Mouse (Mus musculus): ENCODE measurements around the gene Eaf2. TPM values are rescaled to one million over a fixed set of nuclear protein-coding genes. Genes with fewer than 3 reads are reported as not detected.

Gene Eaf2
- 0.50 and 0.66 TPM in 2 replicates for polyA plus RNA-seq (2015; fragmentation: Nextera tagmentation; extraction: Ambion mirVana)

DNA sequence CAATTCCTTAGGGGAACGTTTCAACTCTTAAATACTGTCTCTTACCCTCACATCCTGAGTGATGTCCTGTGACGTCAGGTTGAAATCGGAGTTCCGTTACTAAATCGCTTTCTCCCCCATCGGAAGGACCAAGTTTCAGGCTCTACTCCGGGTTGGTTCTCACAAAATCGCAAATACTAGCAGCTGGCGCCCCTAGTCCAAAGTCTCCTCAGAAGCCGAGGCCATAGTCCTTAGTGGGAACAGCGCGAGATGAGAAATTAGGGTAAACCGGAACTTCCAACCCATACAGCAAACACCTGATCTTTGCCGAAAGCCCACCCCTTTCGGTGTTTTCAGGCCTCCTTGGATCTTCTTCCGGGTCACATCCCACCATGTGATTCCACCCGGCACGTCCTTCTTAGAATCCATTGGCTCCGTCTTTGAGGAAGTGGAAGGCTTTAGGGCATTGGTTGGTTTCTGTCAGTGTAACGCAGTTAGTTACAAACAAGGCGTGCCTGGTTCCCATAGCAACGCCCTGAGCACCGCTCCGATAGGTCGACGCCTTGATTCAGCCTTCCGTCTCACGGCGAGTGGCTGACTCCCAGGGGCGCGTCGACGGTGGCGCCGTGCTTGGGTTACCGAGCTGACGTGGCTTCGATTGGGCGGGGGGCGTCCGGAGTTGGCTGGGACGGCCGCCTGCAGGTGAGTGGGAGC lies at the start of gene Eaf2, which contains the start of gene Golgb1:
TSS of gene Eaf2 (minus strand) at position 421 of the 693 bp plus-strand sequence.
TSS of gene Golgb1 (plus strand) at position 558 of the 693 bp plus-strand sequence.
- no peaks in the 10 kb centered on the region for H3K27me3 ChIP-seq (replicated peaks; ENCODE audit: control insufficient read depth, insufficient read depth, low read length)
- peak; percentile 100 for ATAC-seq
- under 1% methylated on average over 43 of the region's 43 CpGs for WGBS

DNA sequence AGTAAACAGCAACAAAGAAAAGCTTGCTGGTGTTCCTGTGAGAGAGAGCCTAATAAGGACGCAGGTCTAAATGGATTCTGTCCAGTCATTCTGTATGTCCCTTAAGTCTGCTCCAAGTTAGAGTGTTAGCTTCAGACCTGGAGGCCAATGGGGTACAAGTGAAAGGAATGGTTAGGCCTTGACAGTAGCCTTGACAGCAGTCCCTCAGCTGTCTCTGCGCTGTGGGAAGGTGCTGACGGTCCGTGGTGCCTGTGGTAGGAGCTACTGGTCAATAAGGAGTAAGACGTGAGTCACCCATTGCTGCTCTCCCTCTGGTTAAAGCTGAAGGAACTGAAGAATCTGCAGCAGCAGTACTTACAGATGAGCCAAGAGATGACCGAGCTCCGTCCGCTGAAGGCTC lies 49.5 kb upstream of the Eaf2 start:
- peaks cover 42% of the 10 kb centered on the region for H3K36me3 ChIP-seq (ENCODE audit: control insufficient read depth, insufficient read depth, low read length)

More for the DNA sequence above, at the start of gene Eaf2, which contains the start of gene Golgb1:
- H3K9ac ChIP-seq (ENCODE audit: low read depth, low read length): peak within 1 kb of the TSS; percentile 86
- H3K36me3 ChIP-seq (ENCODE audit: control insufficient read depth, insufficient read depth, low read length): peaks cover 10% of the 10 kb centered on the region
- peak within 1 kb of the TSS; percentile 87 for H3K4me2 ChIP-seq (ENCODE audit: low read length)
- H3K9me3 ChIP-seq (ENCODE audit: control insufficient read depth, low read length): no peaks in the 10 kb centered on the region
- peaks cover 17% of the 10 kb centered on the region for H3K4me1 ChIP-seq (ENCODE audit: control insufficient read depth, insufficient read depth, low read depth, low read length)
- H3K27ac ChIP-seq (ENCODE audit: low read depth, low read length): peak within 1 kb of the TSS; percentile 82
- H3K4me3 ChIP-seq (ENCODE audit: low read length): peak within 1 kb of the TSS; percentile 93

DNA sequence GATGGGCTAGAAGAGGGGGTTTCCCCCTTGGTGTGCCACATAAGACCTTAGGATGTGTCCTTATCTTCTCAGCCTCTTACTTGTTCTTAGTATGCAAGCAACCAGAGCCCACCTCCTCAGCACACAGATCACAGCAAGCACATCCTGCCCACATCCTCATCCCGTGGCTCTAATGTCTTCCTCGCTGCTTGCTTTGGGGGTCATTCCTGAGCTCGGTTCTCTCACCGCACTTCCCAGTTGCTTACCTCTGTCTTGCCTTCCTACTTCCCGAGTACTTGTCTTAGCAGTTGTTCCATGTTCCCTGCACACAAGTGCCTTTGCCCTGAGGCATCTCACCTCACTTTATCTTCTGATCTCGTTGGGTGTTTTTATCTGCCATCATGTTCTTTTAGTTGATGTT lies 47.2 kb upstream of the Eaf2 start:
- no peak for ATAC-seq
- 93% methylated on average over 6 of the region's 6 CpGs for WGBS
- Histone ChIP-seq H3K9me3 (ENCODE audit: control insufficient read depth, low read length) (no peaks in the 10 kb centered on the region), H3K4me3 (ENCODE audit: low read length) (no peak overlapping the region), H3K27ac (ENCODE audit: low read depth, low read length) (no peak overlapping the region), H3K27me3 (replicated peaks; ENCODE audit: control insufficient read depth, insufficient read depth, low read length) (no peaks in the 10 kb centered on the region), H3K9ac (ENCODE audit: low read depth, low read length) (no peak overlapping the region), H3K36me3 (ENCODE audit: control insufficient read depth, insufficient read depth, low read length) (peaks cover 40% of the 10 kb centered on the region), H3K4me1 (ENCODE audit: control insufficient read depth, insufficient read depth, low read depth, low read length) (no peaks in the 10 kb centered on the region), H3K4me2 (ENCODE audit: low read length) (no peak overlapping the region)

More for the DNA sequence above, 49.5 kb upstream of the Eaf2 start:
- Histone ChIP-seq H3K9me3 (ENCODE audit: control insufficient read depth, low read length) (no peaks in the 10 kb centered on the region), H3K9ac (ENCODE audit: low read depth, low read length) (no peak overlapping the region), H3K4me3 (ENCODE audit: low read length) (no peak overlapping the region), H3K27me3 (replicated peaks; ENCODE audit: control insufficient read depth, insufficient read depth, low read length) (no peaks in the 10 kb centered on the region), H3K27ac (ENCODE audit: low read depth, low read length) (no peak overlapping the region), H3K4me2 (ENCODE audit: low read length) (no peak overlapping the region), H3K4me1 (ENCODE audit: control insufficient read depth, insufficient read depth, low read depth, low read length) (no peaks in the 10 kb centered on the region)
- no peak for ATAC-seq
- WGBS: 96% methylated on average over 8 of the region's 8 CpGs

DNA sequence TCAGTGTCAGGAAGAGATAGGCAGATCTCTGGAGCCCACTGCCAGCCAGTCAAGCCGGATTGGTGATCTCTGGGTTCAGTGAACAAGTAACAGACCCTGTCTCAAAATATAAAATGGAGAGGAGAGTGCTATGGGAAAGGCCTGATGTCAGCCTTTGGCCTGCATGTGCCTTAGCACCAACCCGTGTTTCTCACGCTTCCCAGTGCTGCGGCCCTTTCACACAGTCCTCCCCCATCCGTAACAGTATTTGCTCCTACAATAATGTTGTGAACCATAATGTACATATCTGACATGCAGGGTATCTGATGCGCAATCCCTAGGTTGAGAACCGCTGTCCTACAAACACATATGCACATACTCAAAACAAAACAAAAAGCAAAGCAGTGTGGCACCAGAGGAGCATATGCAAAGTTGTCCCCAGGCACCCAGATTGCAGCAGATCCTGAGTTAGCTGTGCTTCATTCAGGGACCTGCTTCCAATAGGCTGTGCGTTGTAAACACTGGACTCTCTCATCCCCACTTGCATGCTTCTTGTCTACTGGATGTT lies 46.3 kb upstream of the Eaf2 start:
- Histone ChIP-seq H3K36me3 (ENCODE audit: control insufficient read depth, insufficient read depth, low read length) (peaks cover 36% of the 10 kb centered on the region), H3K4me1 (ENCODE audit: control insufficient read depth, insufficient read depth, low read depth, low read length) (no peaks in the 10 kb centered on the region), H3K27ac (ENCODE audit: low read depth, low read length) (no peak overlapping the region), H3K9me3 (ENCODE audit: control insufficient read depth, low read length) (no peaks in the 10 kb centered on the region), H3K4me2 (ENCODE audit: low read length) (no peak overlapping the region), H3K9ac (ENCODE audit: low read depth, low read length) (no peak overlapping the region), H3K4me3 (ENCODE audit: low read length) (no peak overlapping the region), H3K27me3 (replicated peaks; ENCODE audit: control insufficient read depth, insufficient read depth, low read length) (no peaks in the 10 kb centered on the region)
- no peak for ATAC-seq
- 93% methylated on average over 8 of the region's 8 CpGs for WGBS

DNA sequence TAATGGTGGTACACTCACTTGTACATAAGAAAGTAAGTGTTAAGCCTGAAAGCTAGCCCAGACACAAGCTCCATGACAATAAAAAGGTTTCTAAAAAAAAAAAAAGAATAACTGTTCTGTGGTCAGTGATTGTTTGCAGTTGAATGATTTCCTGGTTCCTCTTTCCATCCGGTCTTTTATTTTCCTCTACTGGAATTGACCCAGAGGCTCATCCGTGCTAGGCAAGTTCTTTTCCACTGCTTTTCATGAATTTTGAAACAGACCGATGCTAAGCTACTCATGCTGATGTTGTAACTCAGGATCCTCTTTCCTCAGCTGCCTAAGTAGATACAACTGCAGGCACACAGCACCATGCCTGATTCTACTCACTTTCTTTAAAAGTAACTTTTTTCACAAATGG lies 45.6 kb upstream of the Eaf2 start:
- H3K9ac ChIP-seq (ENCODE audit: low read depth, low read length): no peak overlapping the region
- no peak overlapping the region for H3K4me2 ChIP-seq (ENCODE audit: low read length)
- H3K27me3 ChIP-seq (replicated peaks; ENCODE audit: control insufficient read depth, insufficient read depth, low read length): no peaks in the 10 kb centered on the region
- no peak for ATAC-seq
- H3K4me1 ChIP-seq (ENCODE audit: control insufficient read depth, insufficient read depth, low read depth, low read length): no peaks in the 10 kb centered on the region
- no peak overlapping the region for H3K27ac ChIP-seq (ENCODE audit: low read depth, low read length)
- H3K36me3 ChIP-seq (ENCODE audit: control insufficient read depth, insufficient read depth, low read length): peaks cover 32% of the 10 kb centered on the region
- no peaks in the 10 kb centered on the region for H3K9me3 ChIP-seq (ENCODE audit: control insufficient read depth, low read length)
- no peak overlapping the region for H3K4me3 ChIP-seq (ENCODE audit: low read length)
- 89% methylated on average over 3 of the region's 3 CpGs for WGBS

DNA sequence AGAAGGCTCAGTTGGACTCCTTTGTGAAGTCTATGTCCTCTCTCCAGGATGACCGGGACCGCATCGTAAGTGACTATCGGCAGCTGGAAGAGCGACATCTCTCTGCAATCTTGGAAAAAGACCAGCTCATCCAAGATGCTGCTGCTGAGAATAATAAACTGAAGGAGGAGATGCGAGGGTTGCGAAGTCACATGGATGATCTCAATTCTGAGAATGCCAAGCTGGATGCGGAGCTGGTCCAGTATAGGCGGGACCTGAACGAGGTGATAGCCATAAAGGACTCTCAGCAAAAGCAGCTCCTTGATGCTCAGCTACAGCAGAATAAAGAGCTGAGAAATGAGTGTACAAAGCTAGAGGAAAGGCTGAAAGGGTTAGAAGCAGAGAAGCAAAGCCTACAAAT lies 43.7 kb upstream of the Eaf2 start:
- Histone ChIP-seq H3K4me3 (ENCODE audit: low read length) (no peak overlapping the region), H3K27me3 (replicated peaks; ENCODE audit: control insufficient read depth, insufficient read depth, low read length) (no peaks in the 10 kb centered on the region), H3K27ac (ENCODE audit: low read depth, low read length) (no peak overlapping the region), H3K4me2 (ENCODE audit: low read length) (no peak overlapping the region), H3K9ac (ENCODE audit: low read depth, low read length) (no peak overlapping the region), H3K36me3 (ENCODE audit: control insufficient read depth, insufficient read depth, low read length) (peaks cover 42% of the 10 kb centered on the region), H3K9me3 (ENCODE audit: control insufficient read depth, low read length) (no peaks in the 10 kb centered on the region), H3K4me1 (ENCODE audit: control insufficient read depth, insufficient read depth, low read depth, low read length) (no peaks in the 10 kb centered on the region)
- WGBS: 94% methylated on average over 10 of the region's 10 CpGs
- ATAC-seq: no peak

DNA sequence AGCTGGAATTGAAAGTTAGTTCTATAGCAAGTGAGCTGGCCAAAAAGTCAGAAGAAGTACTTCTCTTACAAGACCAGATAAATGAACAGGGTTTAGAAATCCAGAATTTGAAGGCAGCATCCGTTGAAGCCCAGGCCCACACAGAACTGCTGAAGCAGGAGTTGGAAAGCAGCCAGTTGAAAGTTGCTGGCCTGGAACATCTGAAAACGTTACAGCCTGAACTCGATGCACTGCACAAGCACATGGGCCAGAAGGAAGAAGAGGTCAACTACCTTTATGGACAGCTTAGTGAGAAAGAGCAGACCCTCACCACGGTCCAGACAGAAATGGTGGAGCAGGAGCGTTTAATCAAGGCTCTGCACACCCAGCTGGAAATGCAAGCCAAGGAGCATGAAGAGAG lies 39.4 kb upstream of the Eaf2 start:
- no peak for ATAC-seq
- H3K4me2 ChIP-seq (ENCODE audit: low read length): no peak overlapping the region
- no peaks in the 10 kb centered on the region for H3K4me1 ChIP-seq (ENCODE audit: control insufficient read depth, insufficient read depth, low read depth, low read length)
- 88% methylated on average over 5 of the region's 5 CpGs for WGBS
- H3K27me3 ChIP-seq (replicated peaks; ENCODE audit: control insufficient read depth, insufficient read depth, low read length): no peaks in the 10 kb centered on the region
- H3K4me3 ChIP-seq (ENCODE audit: low read length): no peak overlapping the region
- H3K36me3 ChIP-seq (ENCODE audit: control insufficient read depth, insufficient read depth, low read length): peaks cover 50% of the 10 kb centered on the region
- no peak overlapping the region for H3K27ac ChIP-seq (ENCODE audit: low read depth, low read length)
- no peak overlapping the region for H3K9ac ChIP-seq (ENCODE audit: low read depth, low read length)
- no peaks in the 10 kb centered on the region for H3K9me3 ChIP-seq (ENCODE audit: control insufficient read depth, low read length)

DNA sequence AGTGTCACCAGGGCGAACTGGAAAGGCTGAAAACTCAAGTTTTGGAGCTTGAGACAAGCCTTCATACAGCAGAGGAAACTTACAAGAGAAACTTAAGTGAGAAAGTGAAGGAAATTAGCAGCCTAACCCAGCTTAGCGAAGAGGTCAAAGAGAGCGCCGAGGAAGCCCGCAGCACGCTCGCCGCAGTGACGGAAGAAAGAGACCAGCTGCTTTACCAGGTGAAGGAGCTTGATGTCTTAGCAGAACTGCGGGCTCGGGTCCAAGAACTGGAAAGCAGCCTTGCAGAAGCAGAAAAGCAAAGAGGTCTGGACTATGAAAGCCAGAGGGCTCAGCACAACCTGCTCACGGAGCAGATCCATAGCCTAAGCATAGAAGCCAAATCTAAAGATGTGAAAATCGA lies 37.5 kb upstream of the Eaf2 start:
- Histone ChIP-seq H3K9ac (ENCODE audit: low read depth, low read length) (no peak overlapping the region), H3K27ac (ENCODE audit: low read depth, low read length) (no peak overlapping the region), H3K4me3 (ENCODE audit: low read length) (no peak overlapping the region), H3K27me3 (replicated peaks; ENCODE audit: control insufficient read depth, insufficient read depth, low read length) (no peaks in the 10 kb centered on the region), H3K9me3 (ENCODE audit: control insufficient read depth, low read length) (no peaks in the 10 kb centered on the region), H3K4me1 (ENCODE audit: control insufficient read depth, insufficient read depth, low read depth, low read length) (no peaks in the 10 kb centered on the region), H3K4me2 (ENCODE audit: low read length) (no peak overlapping the region), H3K36me3 (ENCODE audit: control insufficient read depth, insufficient read depth, low read length) (peaks cover 46% of the 10 kb centered on the region)
- WGBS: 90% methylated on average over 13 of the region's 13 CpGs
- ATAC-seq: no peak

DNA sequence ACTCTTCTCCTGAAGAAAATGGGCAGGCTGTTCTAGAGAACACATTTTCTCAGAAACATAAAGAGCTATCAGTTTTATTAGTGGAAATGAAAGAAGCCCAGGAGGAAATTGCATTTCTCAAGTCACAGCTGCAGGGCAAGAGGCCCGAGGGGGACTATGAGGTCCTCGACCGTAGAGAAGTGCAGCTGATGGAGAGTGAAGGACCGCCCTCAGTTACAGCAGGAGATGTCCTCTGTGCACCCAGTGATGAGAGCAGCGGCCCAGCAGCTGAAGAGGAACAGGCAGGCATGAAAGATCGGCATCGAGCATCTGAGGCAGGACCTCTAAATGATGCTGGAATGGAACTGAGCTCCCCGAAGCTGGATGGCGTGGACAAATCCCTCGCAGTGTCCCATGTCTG lies 37.1 kb upstream of the Eaf2 start:
- Histone ChIP-seq H3K4me1 (ENCODE audit: control insufficient read depth, insufficient read depth, low read depth, low read length) (no peaks in the 10 kb centered on the region), H3K27me3 (replicated peaks; ENCODE audit: control insufficient read depth, insufficient read depth, low read length) (no peaks in the 10 kb centered on the region), H3K4me2 (ENCODE audit: low read length) (no peak overlapping the region), H3K36me3 (ENCODE audit: control insufficient read depth, insufficient read depth, low read length) (peaks cover 46% of the 10 kb centered on the region), H3K9me3 (ENCODE audit: control insufficient read depth, low read length) (no peaks in the 10 kb centered on the region), H3K27ac (ENCODE audit: low read depth, low read length) (no peak overlapping the region), H3K4me3 (ENCODE audit: low read length) (no peak overlapping the region), H3K9ac (ENCODE audit: low read depth, low read length) (no peak overlapping the region)
- ATAC-seq: no peak
- 95% methylated on average over 10 of the region's 10 CpGs for WGBS

Measured in hindbrain, embryonic 16.5 days (tissue).